Mouse (Mus musculus) hindbrain, embryonic 11.5 days (tissue): ENCODE measurements around the gene Baz1a. TPM values are rescaled to one million over a fixed set of nuclear protein-coding genes. Genes with fewer than 3 reads are reported as not detected.

ENCODE experiments used
- ATAC-seq: fragments of 200-750 bp; cut with Nextera tagmentation; 2 replicates; pipeline ENCODE4 v1.8.0; 2017; ENCODE audit warnings: mild to moderate bottlenecking, moderate TSS enrichment, moderate library complexity; ENCODE audit not compliant: low FRiP score
- DNase-seq: peaks from one replicate; pipeline ENCODE4 v3.0.0-alpha.2; 2015; ENCODE audit warnings: low spot score
- H3K27ac ChIP-seq: fragments of 300-500 bp; sonication (generic); 2 replicates; pipeline ENCODE4 v1.5.1; 2014; ENCODE audit warnings: mild to moderate bottlenecking, low read depth, low read length
- H3K27me3 ChIP-seq: fragments of 300-500 bp; sonication (generic); 2 replicates; pipeline ENCODE4 v1.6.1; 2014; ENCODE audit warnings: mild to moderate bottlenecking, low read length, moderate library complexity, mixed read lengths; ENCODE audit not compliant: control insufficient read depth, insufficient read depth
- H3K36me3 ChIP-seq: fragments of 300-500 bp; sonication (generic); 2 replicates; pipeline ENCODE4 v1.6.1; 2014; ENCODE audit warnings: mild to moderate bottlenecking, low read length, moderate library complexity, mixed read lengths; ENCODE audit not compliant: control insufficient read depth, insufficient read depth
- H3K4me1 ChIP-seq: fragments of 300-500 bp; sonication (generic); replicated peaks from 2 replicates; pipeline ENCODE4 v1.6.1; 2014; ENCODE audit warnings: low read length, mixed read lengths; ENCODE audit not compliant: control insufficient read depth, insufficient read depth
- H3K4me2 ChIP-seq: fragments of 300-500 bp; sonication (generic); replicated peaks from 2 replicates; pipeline ENCODE4 v1.6.1; 2014; ENCODE audit warnings: mild to moderate bottlenecking, low read depth, low read length
- H3K4me3 ChIP-seq: fragments of 300-500 bp; sonication (generic); 2 replicates; pipeline ENCODE4 v1.5.1; 2014; ENCODE audit warnings: low read depth, low read length
- H3K9ac ChIP-seq: fragments of 300-500 bp; sonication (generic); 2 replicates; pipeline ENCODE4 v1.6.1; 2014; ENCODE audit warnings: low read depth, low read length
- H3K9me3 ChIP-seq: fragments of 300-500 bp; sonication (generic); 2 replicates; pipeline ENCODE4 v1.6.1; 2016; ENCODE audit warnings: low read length; ENCODE audit not compliant: control insufficient read depth
- whole genome bisulfite sequencing: fragments of 180-500 bp; shearing (Covaris S2); extraction: QIAGEN DNeasy Blood & Tissue Kit; methylation state at CpG from one replicate; pipeline ENCODE4 v1.1.7; 2014; 5-methylcytosine and 5-hydroxymethylcytosine counted together
- polyA plus RNA-seq: library from polyadenylated mRNA; unstranded; fragments of >200 nt; fragmentation: Nextera tagmentation; extraction: Ambion mirVana; gene quantifications from 2 replicates; pipeline ENCODE4 v1.2.1, GENCODE M21; 2014

Gene Baz1a
- polyA plus RNA-seq, 1 experiment from 2014 or later = 42.1 TPM

GRCm38 (mm10) chr12:54988323-54988850 is 25.8 kb downstream of the Baz1a start:
- H3K4me1 ChIP-seq = no peaks in the 10 kb centered on the region
- no peak overlapping the region for H3K9ac ChIP-seq
- WGBS = 84% methylated on average over 4 of the region's 4 CpGs
- H3K9me3 ChIP-seq = no peaks in the 10 kb centered on the region
- no peaks in the 10 kb centered on the region for H3K27me3 ChIP-seq
- DNase-seq (no peak), ATAC-seq (no peak)
- no peak overlapping the region for H3K4me3 ChIP-seq
- H3K4me2 ChIP-seq = no peak overlapping the region
- H3K36me3 ChIP-seq = no peaks in the 10 kb centered on the region
- no peak overlapping the region for H3K27ac ChIP-seq

- H3K27ac ChIP-seq = no peak overlapping the region
- WGBS = 84% methylated on average over 2 of the region's 2 CpGs
- ATAC-seq = no peak
Measured at GRCm38 (mm10) chr12:54987156-54987555, 27.0 kb downstream of the Baz1a start.

DNA sequence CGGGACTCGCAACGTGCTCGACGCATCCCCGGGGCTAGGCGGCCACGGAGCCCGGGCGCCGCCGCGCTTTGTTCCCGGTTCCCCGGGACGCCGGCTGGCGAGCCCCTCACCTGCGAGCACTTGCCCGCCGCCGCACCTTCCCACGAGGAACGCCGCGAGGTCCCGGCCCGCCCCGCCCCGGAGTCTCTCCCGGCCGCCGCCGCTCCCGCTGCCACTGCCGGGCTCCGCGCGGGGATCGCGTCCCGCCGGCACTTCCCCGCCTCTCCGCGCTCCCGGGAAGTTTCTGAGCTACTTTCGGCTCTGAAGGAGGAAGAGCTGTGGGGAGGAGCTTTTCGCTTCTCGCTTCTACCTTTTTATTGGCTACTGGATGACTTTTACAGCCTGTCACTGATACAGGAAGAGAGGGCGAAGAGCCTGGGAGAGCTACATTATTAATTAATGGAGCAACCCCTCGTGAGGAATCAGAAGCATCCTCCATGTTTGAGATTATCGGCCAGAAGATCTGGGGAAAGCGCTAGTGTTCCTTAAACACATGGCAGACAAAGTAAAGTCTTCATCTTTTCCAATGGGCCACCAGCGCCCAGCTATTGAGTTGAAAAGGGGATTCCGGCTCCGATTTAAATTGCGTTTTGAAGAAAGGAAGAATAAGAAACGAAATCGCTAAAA is 28.0 kb downstream of the Baz1a start, which contains the start of gene Gm20403:
Gene Gm20403 (minus strand): TSS at position 478 of the 666 bp plus-strand sequence.
- Histone ChIP-seq H3K27me3 (no peaks in the 10 kb centered on the region), H3K4me1 (no peaks in the 10 kb centered on the region), H3K27ac (peak within 1 kb of the TSS; percentile 88), H3K4me3 (peak within 1 kb of the TSS; percentile 93), H3K36me3 (no peaks in the 10 kb centered on the region), H3K4me2 (peak within 1 kb of the TSS; percentile 92), H3K9me3 (no peaks in the 10 kb centered on the region), H3K9ac (peak within 1 kb of the TSS; percentile 93)
- WGBS = under 1% methylated on average over 43 of the region's 60 CpGs
- ATAC-seq (peak; percentile 80), DNase-seq (peak; percentile 77)

More at GRCm38 (mm10) chr12:54987156-54987555, 27.0 kb downstream of the Baz1a start:
- H3K4me3 ChIP-seq = no peak overlapping the region
- H3K27me3 ChIP-seq = no peaks in the 10 kb centered on the region
- no peaks in the 10 kb centered on the region for H3K36me3 ChIP-seq
- no peaks in the 10 kb centered on the region for H3K4me1 ChIP-seq
- no peak overlapping the region for H3K4me2 ChIP-seq
- no peak overlapping the region for H3K9ac ChIP-seq
- DNase-seq = no peak
- H3K9me3 ChIP-seq = no peaks in the 10 kb centered on the region

DNA sequence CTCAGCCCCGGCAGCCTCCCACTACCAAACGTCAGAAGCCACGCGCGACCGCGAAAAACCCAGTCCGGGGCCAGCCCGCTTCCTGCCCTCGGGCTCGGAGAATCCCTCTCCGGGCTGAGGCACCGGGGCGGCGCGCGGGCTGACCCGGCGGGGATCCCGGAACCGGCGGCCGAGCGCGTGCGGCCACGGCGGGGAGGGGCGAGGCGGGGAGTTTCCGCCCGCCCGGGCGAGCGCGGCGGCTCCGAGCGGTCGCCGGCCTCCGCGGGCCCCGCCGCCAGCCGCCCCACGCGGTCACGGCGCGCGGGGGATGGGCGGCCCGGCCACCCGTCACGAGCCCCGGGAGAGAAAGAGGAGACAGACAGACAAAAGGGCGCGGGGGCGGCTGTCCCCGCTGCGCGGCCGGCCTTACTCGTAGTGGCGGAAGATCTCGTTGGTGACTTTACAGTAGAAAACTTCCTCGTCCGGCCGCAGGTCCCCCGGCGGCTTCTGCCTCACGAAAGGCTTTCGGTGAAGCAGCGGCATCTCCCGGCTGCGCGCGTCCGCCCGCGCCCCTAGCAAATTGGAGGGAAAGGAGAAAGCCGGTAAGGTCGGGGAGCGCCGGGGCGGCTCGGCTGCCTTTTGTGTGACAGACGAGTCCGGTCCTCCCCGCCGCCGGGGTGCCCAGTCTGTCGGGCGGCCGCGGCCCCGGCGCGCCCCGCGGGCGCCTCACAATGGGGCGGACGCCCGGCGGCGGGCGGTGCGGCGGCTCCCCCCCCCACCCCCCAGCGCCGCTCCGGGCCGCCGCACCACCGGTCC is 28.7 kb downstream of the Baz1a start:
- Histone ChIP-seq H3K36me3 (no peaks in the 10 kb centered on the region), H3K4me1 (no peaks in the 10 kb centered on the region), H3K4me3 (peak overlapping the region; percentile 93), H3K27me3 (no peaks in the 10 kb centered on the region), H3K9me3 (no peaks in the 10 kb centered on the region), H3K9ac (peak overlapping the region; percentile 93), H3K27ac (peak overlapping the region; percentile 88), H3K4me2 (peak overlapping the region; percentile 92)
- DNase-seq (peak; percentile 76), ATAC-seq (peak; percentile 67)
- WGBS = under 1% methylated on average over 86 of the region's 117 CpGs

DNA sequence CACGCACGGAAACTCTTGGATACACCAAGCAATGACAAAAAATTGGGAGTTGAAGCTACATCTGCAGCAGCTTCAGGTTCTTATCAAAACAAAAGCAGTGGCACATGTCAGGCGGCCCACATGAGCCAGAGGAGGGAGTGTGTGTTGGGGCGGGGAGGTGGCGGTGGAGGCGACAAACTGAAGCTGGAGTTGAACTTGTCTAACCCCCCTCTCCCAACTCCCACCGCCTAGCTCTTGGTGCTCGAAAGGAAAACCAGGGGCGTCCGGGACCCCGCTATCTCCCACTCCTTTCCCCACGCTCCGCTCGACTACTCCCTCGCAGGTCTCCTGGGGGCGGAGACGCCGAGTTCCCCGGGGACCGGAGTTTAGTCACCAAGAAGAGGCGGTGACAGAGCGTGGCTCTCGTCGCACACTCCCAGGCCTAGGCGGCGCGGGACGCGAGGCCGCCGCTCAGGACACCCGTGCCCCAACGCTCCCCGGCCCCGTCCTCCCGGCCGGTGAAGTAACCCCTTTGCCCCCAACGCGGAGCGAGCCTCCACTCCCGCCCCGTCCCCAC is 29.4 kb downstream of the Baz1a start:
- H3K4me3 ChIP-seq = peak overlapping the region; percentile 93
- no peaks in the 10 kb centered on the region for H3K9me3 ChIP-seq
- H3K27me3 ChIP-seq = no peaks in the 10 kb centered on the region
- peak; percentile 76 for DNase-seq
- no peaks in the 10 kb centered on the region for H3K36me3 ChIP-seq
- peak; percentile 74 for ATAC-seq
- peak overlapping the region; percentile 93 for H3K9ac ChIP-seq
- peak overlapping the region; percentile 92 for H3K4me2 ChIP-seq
- under 1% methylated on average over 40 of the region's 42 CpGs for WGBS
- peak overlapping the region; percentile 88 for H3K27ac ChIP-seq
- no peaks in the 10 kb centered on the region for H3K4me1 ChIP-seq

- Histone ChIP-seq H3K4me3 (no peak overlapping the region), H3K9ac (no peak overlapping the region), H3K4me2 (no peak overlapping the region), H3K27me3 (no peaks in the 10 kb centered on the region), H3K4me1 (no peaks in the 10 kb centered on the region), H3K36me3 (no peaks in the 10 kb centered on the region), H3K27ac (no peak overlapping the region), H3K9me3 (no peaks in the 10 kb centered on the region)
- ATAC-seq (no peak), DNase-seq (no peak)
- 77% methylated on average over 7 of the region's 7 CpGs for WGBS
Measured at GRCm38 (mm10) chr12:54982935-54983715, 31.0 kb downstream of the Baz1a start.

GRCm38 (mm10) chr12:54981962-54982361 is 32.2 kb downstream of the Baz1a start:
- 63% methylated on average over 6 of the region's 6 CpGs for whole genome bisulfite sequencing
- DNase-seq = no peak
- no peaks in the 10 kb centered on the region for H3K36me3 ChIP-seq
- H3K4me2 ChIP-seq = no peak overlapping the region
- no peaks in the 10 kb centered on the region for H3K9me3 ChIP-seq
- no peaks in the 10 kb centered on the region for H3K27me3 ChIP-seq
- no peak overlapping the region for H3K9ac ChIP-seq
- H3K27ac ChIP-seq = no peak overlapping the region
- no peaks in the 10 kb centered on the region for H3K4me1 ChIP-seq
- ATAC-seq = no peak
- H3K4me3 ChIP-seq = no peak overlapping the region

- H3K9me3 ChIP-seq = no peaks in the 10 kb centered on the region
- H3K9ac ChIP-seq = no peak overlapping the region
- no peak overlapping the region for H3K27ac ChIP-seq
- no peak overlapping the region for H3K4me2 ChIP-seq
- 87% methylated on average over 5 of the region's 5 CpGs for WGBS
- H3K27me3 ChIP-seq = no peaks in the 10 kb centered on the region
- ATAC-seq = no peak
- no peak for DNase-seq
- no peaks in the 10 kb centered on the region for H3K36me3 ChIP-seq
- H3K4me3 ChIP-seq = no peak overlapping the region
- no peaks in the 10 kb centered on the region for H3K4me1 ChIP-seq
Measured at GRCm38 (mm10) chr12:54980939-54981338, 33.2 kb downstream of the Baz1a start.
